Mouse (Mus musculus) intestine, embryonic 14.5 days (tissue): ENCODE measurements around the gene Trio. TPM values are rescaled to one million over a fixed set of nuclear protein-coding genes. Genes with fewer than 3 reads are reported as not detected.

Experiments
- ATAC-seq: fragments of 200-750 bp; cut with Nextera tagmentation; replicated peaks from 2 replicates; pipeline ENCODE4 v1.8.0; 2017; ENCODE audit warnings: low read depth, moderate number of reproducible peaks, moderate TSS enrichment, moderate library complexity; ENCODE audit not compliant: low FRiP score, low TSS enrichment
- DNase-seq: peaks from one replicate; pipeline ENCODE4 v3.0.0-alpha.2; 2018; ENCODE audit warnings: low spot score
- H3K27ac ChIP-seq: fragments of 300-500 bp; sonication (generic); 2 replicates; pipeline ENCODE4 v1.5.1; 2014; ENCODE audit warnings: low read depth, mild to moderate bottlenecking, control low read depth
- H3K27me3 ChIP-seq: fragments of 300-500 bp; sonication (generic); replicated peaks from 2 replicates; pipeline ENCODE4 v1.6.1; 2014; ENCODE audit warnings: low read length, control low read depth; ENCODE audit not compliant: control insufficient read depth, insufficient read depth
- H3K36me3 ChIP-seq: fragments of 300-500 bp; sonication (generic); 2 replicates; pipeline ENCODE4 v1.6.1; 2014; ENCODE audit warnings: low read length, control low read depth; ENCODE audit not compliant: control insufficient read depth, insufficient read depth
- H3K4me1 ChIP-seq: fragments of 300-500 bp; sonication (generic); replicated peaks from 2 replicates; pipeline ENCODE4 v1.6.1; 2014; ENCODE audit warnings: low read length, control low read depth, mixed read lengths; ENCODE audit not compliant: control insufficient read depth, insufficient read depth
- H3K4me2 ChIP-seq: fragments of 300-500 bp; sonication (generic); 2 replicates; pipeline ENCODE4 v1.6.1; 2014; ENCODE audit warnings: low read length
- H3K4me3 ChIP-seq: fragments of 300-500 bp; sonication (generic); 2 replicates; pipeline ENCODE4 v1.5.1; 2014; ENCODE audit warnings: low read depth, low read length, control low read depth, mixed read lengths
- H3K9ac ChIP-seq: fragments of 300-500 bp; sonication (generic); 2 replicates; pipeline ENCODE4 v1.6.1; 2014; ENCODE audit warnings: mild to moderate bottlenecking, low read length
- H3K9me3 ChIP-seq: fragments of 300-500 bp; sonication (generic); 2 replicates; pipeline ENCODE4 v1.6.1; 2016; ENCODE audit warnings: low read length, control low read depth; ENCODE audit not compliant: control insufficient read depth
- WGBS: fragments of 180-500 bp; shearing (Covaris S2); extraction: QIAGEN DNeasy Blood & Tissue Kit; methylation state at CpG from one replicate; pipeline ENCODE4 v1.1.7; 2014; 5-methylcytosine and 5-hydroxymethylcytosine counted together
- polyA plus RNA-seq: library from polyadenylated mRNA; unstranded; fragments of >200 nt; fragmentation: Nextera tagmentation; extraction: Ambion mirVana; gene quantifications from 2 replicates; pipeline ENCODE4 v1.2.1, GENCODE M21; 2014

The Trio gene
- polyA plus RNA-seq, 1 experiment from 2014 or later = 34.7 TPM

- DNase-seq (no peak), ATAC-seq (no peak)
- 48% methylated on average over 6 of the region's 6 CpGs for WGBS
These were observed 27.6 kb upstream of the Trio start for GRCm38 (mm10) chr15:28053226-28053625.

DNA sequence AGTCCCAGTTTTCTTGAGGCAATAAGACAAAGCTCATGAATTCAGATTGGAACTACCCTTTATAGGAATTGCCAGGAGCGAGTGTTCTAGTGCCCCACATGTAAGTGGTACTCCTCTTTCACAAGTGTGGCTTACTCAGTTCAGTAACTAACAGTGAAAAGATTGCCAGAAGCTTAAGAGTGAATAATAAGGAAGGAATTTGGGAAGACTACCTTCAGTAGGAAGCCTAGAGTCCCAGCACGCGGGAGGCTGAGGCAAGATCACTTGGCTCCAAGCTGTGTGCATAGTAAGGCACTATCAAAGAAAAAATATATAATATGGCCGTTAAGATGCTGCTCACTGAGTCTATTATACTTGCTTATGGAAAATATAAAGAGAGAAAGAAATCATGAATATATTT, 26.2 kb upstream of the Trio start:
- no peak overlapping the region for H3K9ac ChIP-seq
- H3K4me1 ChIP-seq = no peaks in the 10 kb centered on the region
- no peak overlapping the region for H3K4me2 ChIP-seq
- H3K9me3 ChIP-seq = no peaks in the 10 kb centered on the region
- 84% methylated on average over 4 of the region's 4 CpGs for WGBS
- no peak overlapping the region for H3K4me3 ChIP-seq
- no peak overlapping the region for H3K27ac ChIP-seq
- ATAC-seq = no peak
- H3K36me3 ChIP-seq = no peaks in the 10 kb centered on the region
- DNase-seq = no peak
- H3K27me3 ChIP-seq = no peaks in the 10 kb centered on the region

More at GRCm38 (mm10) chr15:28053226-28053625, 27.6 kb upstream of the Trio start:
- Histone ChIP-seq H3K27me3 (no peaks in the 10 kb centered on the region), H3K9me3 (no peaks in the 10 kb centered on the region), H3K4me2 (no peak overlapping the region), H3K4me3 (no peak overlapping the region), H3K36me3 (no peaks in the 10 kb centered on the region), H3K9ac (no peak overlapping the region), H3K27ac (no peak overlapping the region), H3K4me1 (no peaks in the 10 kb centered on the region)

DNA sequence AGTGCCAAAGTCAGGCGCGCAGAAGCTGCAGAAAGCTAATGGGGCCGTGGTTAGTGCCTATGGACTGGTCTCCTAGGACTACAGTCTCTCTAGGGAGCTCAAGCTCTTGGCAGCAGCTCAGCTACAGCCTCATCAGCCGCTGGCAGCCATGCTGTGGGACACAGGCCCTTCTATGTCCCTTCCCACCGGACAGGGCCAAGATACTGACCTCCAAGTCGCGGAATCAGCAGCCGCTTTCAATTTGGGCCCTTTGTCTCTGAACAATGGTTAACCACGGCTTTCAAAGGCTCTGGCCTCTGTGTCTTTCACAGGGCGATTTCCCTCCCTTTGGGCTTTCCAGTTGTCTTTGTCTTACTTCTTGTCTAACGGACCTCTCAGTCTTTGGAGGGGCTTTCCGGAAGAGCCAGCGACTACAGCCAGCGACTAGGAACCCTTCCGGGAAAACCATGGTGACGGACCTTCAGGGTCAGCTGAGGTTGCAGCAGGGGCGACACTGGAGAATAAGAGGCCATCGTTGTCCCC, 25.5 kb upstream of the Trio start:
- H3K36me3 ChIP-seq = no peaks in the 10 kb centered on the region
- DNase-seq = no peak
- 62% methylated on average over 18 of the region's 18 CpGs for WGBS
- H3K4me1 ChIP-seq = no peaks in the 10 kb centered on the region
- H3K9ac ChIP-seq = no peak overlapping the region
- no peak overlapping the region; the same call in 1 of the 2 replicates for H3K4me2 ChIP-seq
- no peak overlapping the region for H3K27ac ChIP-seq
- ATAC-seq = no peak
- H3K4me3 ChIP-seq = no peak overlapping the region
- no peaks in the 10 kb centered on the region for H3K9me3 ChIP-seq
- H3K27me3 ChIP-seq = no peaks in the 10 kb centered on the region

DNA sequence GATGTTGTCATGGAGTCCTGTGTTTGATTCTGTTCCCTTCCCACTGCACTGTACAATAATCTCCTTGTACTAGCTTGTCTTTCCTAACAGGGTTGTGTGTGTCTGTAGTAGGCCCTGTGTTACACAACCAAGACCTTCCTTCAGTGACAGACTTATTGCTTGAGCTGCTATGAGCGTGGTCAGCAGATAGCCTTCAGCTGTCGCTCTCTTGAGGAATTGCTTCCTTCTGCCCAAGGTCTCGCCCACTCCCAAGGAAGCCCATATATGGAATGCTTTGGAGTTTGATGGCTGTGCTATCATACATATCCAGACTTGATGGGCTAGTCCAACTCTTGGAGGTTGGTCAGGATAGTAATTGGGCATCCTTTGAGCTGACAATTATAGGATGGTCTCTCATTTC, 22.1 kb upstream of the Trio start:
- H3K27me3 ChIP-seq = no peaks in the 10 kb centered on the region
- DNase-seq (no peak), ATAC-seq (no peak)
- no peak overlapping the region for H3K4me2 ChIP-seq
- no peaks in the 10 kb centered on the region for H3K36me3 ChIP-seq
- no peak overlapping the region for H3K4me3 ChIP-seq
- 54% methylated on average over 3 of the region's 3 CpGs for WGBS
- no peaks in the 10 kb centered on the region for H3K9me3 ChIP-seq
- no peak overlapping the region for H3K27ac ChIP-seq
- no peaks in the 10 kb centered on the region for H3K4me1 ChIP-seq
- no peak overlapping the region for H3K9ac ChIP-seq

DNA sequence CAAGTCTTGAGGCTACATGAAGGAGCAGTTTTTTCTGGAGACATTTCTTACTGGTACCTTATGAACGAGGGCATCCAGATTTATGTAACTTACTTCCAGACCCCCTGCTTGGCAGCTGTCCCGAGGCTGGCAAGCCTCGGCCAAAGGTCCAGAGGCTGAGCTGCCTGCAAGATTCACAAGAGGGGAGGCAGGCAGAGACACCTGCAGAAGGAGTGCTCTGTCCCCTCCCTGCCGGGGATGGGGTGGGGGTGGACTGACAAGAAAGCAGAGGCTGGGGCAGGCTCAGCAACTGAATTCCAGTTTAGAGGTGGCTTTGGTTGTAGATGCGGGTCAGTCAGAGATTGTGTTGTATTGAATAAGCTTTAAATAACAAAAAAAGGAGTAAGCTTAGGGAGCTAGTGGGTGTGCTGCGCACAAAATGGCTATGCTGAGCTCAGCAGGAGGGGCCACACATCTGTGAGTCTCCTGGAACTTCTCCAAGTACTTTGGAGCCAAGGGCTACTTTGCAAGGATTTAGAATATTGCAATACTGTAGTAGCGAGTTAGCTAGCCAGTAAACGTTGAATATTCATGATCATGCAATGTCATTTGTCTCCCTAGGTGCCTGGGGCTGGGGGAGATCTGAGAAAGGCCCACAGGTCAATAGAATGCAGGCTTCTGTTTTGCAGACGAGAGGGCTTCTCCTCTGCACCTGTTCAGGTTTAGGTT, 15.7 kb upstream of the Trio start:
- WGBS = 20% methylated on average over 9 of the region's 9 CpGs
- H3K9me3 ChIP-seq = no peaks in the 10 kb centered on the region
- no peak overlapping the region for H3K27ac ChIP-seq
- DNase-seq (no peak), ATAC-seq (no peak)
- H3K27me3 ChIP-seq = no peaks in the 10 kb centered on the region
- H3K4me2 ChIP-seq = no peak overlapping the region
- H3K4me1 ChIP-seq = no peaks in the 10 kb centered on the region
- no peaks in the 10 kb centered on the region for H3K36me3 ChIP-seq
- H3K4me3 ChIP-seq = no peak overlapping the region
- H3K9ac ChIP-seq = no peak overlapping the region

- H3K27me3 ChIP-seq = no peaks in the 10 kb centered on the region
- H3K9ac ChIP-seq = no peak overlapping the region
- no peaks in the 10 kb centered on the region for H3K9me3 ChIP-seq
- 92% methylated on average over 6 of the region's 6 CpGs for WGBS
- DNase-seq = no peak
- no peaks in the 10 kb centered on the region for H3K36me3 ChIP-seq
- no peak overlapping the region for H3K4me2 ChIP-seq
- H3K4me1 ChIP-seq = no peaks in the 10 kb centered on the region
- ATAC-seq = no peak
- no peak overlapping the region for H3K27ac ChIP-seq
- no peak overlapping the region for H3K4me3 ChIP-seq
These were observed 12.0 kb upstream of the Trio start for GRCm38 (mm10) chr15:28037651-28038050.

- 69% methylated on average over 10 of the region's 10 CpGs for WGBS
- H3K27me3 ChIP-seq = no peaks in the 10 kb centered on the region
- no peak overlapping the region for H3K4me3 ChIP-seq
- no peaks in the 10 kb centered on the region for H3K4me1 ChIP-seq
- H3K9me3 ChIP-seq = no peaks in the 10 kb centered on the region
- no peaks in the 10 kb centered on the region for H3K36me3 ChIP-seq
- no peak for DNase-seq
- no peak overlapping the region for H3K27ac ChIP-seq
- ATAC-seq = no peak
- no peak overlapping the region for H3K9ac ChIP-seq
- no peak overlapping the region for H3K4me2 ChIP-seq
These were observed 10.0 kb upstream of the Trio start for GRCm38 (mm10) chr15:28035601-28036000.

DNA sequence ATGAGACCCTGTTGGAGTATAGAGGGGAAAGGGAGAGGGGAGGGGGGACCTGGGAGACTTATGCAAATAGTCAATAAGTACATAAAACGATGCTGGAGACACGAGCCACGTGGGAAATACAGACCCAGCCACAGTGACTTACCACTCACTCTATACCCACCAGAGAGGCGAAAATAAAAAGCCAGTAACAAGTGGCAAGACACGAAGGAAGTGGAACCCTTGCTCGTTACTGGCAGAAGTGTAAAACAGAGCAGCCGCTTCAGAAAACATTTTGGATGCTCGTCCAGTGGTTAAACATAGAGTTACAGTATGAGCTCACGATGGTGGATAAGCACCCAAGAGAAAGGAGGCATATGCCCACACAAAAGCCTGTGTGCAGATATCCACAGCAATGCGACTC, 9.0 kb upstream of the Trio start:
- DNase-seq = no peak
- Histone ChIP-seq H3K36me3 (no peaks in the 10 kb centered on the region), H3K27ac (no peak overlapping the region), H3K4me3 (no peak overlapping the region), H3K9ac (no peak overlapping the region), H3K9me3 (no peaks in the 10 kb centered on the region), H3K4me1 (no peaks in the 10 kb centered on the region), H3K27me3 (no peaks in the 10 kb centered on the region), H3K4me2 (no peak overlapping the region)
- 81% methylated on average over 10 of the region's 10 CpGs for WGBS
- no peak for ATAC-seq

DNA sequence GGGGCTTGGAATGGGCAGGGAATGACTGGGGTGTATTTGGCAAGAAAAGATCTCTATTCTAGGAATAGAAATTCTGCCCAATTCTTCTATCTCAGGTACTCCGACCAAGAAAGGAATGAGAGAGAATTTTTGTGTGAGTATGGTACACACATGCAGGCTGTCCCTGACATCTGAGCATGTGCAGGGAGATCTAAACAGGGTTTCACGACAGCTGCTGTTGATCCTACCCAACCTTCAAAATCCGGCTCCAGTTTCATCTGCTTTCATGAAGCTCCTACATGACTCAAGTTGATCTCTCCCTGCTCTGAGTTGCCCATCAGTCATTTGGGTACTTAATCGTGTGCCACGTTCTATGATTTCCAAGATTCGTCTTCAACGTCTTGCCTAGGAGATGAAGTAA, 3.7 kb upstream of the Trio start:
- WGBS = 84% methylated on average over 7 of the region's 7 CpGs
- H3K27ac ChIP-seq = no peak overlapping the region

More for the DNA sequence above, 3.7 kb upstream of the Trio start:
- Histone ChIP-seq H3K9ac (no peak overlapping the region), H3K9me3 (no peaks in the 10 kb centered on the region), H3K36me3 (no peaks in the 10 kb centered on the region), H3K4me1 (no peaks in the 10 kb centered on the region; the same call in 1 of the 2 replicates), H3K27me3 (no peaks in the 10 kb centered on the region), H3K4me3 (no peak overlapping the region), H3K4me2 (no peak overlapping the region)
- DNase-seq (no peak), ATAC-seq (no peak)
